Mouse (Mus musculus) embryo, embryonic 10.5 days (tissue): ENCODE data around the gene Dazl.
"Not testable (repeated sequence)": the region's sequence is repeated elsewhere in the genome, so short reads cannot be mapped to it uniquely, and the experiment has no call there.

Experiments
- DNase-seq: peaks from one replicate; pipeline ENCODE4 v3.0.0-alpha.2; 2015; ENCODE audit warnings: low spot score

Gene Dazl

GRCm38 (mm10) chr17:50291485-50292200 lies 1.8 kb downstream of the Dazl start:
- peak; percentile 81 for DNase-seq

GRCm38 (mm10) chr17:50284845-50285244 lies 8.6 kb downstream of the Dazl start:
- no peak for DNase-seq

GRCm38 (mm10) chr17:50261615-50262014 lies 31.8 kb downstream of the Dazl start:
- not testable (repeated sequence) for DNase-seq

DNA sequence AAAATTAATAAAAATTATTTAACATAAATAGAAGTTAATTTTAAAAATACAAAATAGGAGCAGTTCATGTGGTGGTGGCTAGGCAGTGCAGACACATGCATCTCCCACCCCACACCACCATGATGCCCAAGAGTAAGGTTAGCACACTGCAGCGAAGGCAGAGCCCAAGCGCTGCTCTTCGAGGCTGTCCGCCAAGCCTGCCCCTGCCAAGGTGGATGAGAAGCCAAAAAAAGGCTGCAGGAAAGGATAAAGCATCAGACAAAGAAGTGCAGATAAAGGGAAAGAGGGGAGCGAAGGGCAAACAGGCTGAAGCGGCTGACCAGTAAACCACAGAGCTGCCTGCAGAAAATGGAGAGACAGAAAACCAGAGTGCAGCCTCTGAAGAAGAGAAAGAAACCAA lies 32.6 kb downstream of the Dazl start:
- no peak for DNase-seq

- no peak for DNase-seq
Measured at GRCm38 (mm10) chr17:50246605-50247004, 46.8 kb downstream of the Dazl start.

DNA sequence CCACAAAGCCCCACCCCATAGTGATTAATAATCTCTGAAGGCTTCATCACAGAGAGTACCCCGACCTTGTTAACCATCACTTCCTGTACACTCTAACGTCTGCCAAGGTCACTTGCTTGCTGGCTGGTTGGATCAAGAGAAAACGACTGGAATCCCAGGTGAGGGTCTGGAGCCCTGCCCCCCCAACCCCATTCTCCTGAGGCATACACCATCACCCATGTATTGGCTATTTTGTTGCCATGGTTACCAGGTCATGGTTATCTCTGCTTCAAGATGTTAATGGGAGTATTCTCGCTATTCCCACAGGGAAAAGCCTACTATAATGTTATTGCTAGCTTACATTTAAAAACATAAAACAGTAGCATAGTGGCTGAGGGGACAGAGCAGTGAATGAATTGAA lies 48.8 kb downstream of the Dazl start:
- DNase-seq, result no peak

GRCm38 (mm10) chr17:50243326-50243725 lies 50.1 kb downstream of the Dazl start:
- DNase-seq, result no peak

DNA sequence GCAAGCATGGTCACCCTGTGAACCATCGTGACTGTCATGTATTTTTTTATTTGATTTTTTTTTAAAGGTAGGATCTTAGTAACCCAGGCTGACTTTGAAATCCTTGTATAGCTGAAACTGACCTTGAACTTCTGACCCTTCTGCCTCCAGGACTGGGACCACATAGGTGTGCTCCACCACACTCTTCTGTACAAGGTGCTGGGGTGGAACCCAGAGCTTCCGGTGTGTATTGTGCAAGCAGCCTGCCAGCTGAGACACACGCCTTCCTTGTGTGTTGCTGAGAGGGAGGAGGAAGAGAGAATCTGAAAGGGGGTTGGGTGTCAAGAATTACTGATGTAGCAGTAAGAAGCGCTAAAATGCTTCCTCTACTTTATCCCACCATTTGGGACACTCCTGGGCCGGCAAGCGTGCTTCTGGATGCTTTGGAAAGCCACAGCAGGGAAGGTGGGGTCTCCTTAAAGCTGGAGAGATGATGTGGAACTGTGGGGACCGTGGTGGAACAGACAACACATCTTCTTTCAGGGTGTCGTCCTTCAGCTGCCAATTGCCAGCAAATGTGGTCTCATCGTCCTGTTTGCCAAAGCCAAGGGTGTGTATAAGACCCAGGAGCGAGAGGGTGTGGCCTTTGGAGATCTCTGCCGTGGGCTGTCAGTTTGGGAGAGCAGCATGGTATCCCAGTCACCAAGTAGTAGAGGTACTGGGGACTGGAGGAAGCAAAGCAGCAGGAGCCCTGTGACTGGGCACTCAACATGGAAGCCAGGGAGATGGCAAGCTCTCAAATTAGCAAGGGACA lies 55.4 kb downstream of the Dazl start:
- no peak for DNase-seq

DNA sequence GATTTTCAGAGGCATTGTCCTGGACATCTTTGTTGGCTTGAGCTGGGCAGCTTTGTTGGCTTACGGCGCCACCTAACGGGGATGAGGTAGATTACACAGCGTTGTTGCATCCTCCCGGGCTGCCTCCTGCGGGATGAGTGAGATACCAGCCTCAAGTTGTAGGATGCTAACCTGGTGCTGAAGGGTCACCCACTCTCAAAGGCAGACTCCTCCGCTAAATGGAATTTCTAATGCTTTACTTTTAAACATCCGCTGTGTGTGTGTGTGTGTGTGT lies 56.1 kb downstream of the Dazl start:
- DNase-seq, result peak; percentile 90

- peak; percentile 75 for DNase-seq
Measured at GRCm38 (mm10) chr17:50236702-50237435, 56.6 kb downstream of the Dazl start.

DNA sequence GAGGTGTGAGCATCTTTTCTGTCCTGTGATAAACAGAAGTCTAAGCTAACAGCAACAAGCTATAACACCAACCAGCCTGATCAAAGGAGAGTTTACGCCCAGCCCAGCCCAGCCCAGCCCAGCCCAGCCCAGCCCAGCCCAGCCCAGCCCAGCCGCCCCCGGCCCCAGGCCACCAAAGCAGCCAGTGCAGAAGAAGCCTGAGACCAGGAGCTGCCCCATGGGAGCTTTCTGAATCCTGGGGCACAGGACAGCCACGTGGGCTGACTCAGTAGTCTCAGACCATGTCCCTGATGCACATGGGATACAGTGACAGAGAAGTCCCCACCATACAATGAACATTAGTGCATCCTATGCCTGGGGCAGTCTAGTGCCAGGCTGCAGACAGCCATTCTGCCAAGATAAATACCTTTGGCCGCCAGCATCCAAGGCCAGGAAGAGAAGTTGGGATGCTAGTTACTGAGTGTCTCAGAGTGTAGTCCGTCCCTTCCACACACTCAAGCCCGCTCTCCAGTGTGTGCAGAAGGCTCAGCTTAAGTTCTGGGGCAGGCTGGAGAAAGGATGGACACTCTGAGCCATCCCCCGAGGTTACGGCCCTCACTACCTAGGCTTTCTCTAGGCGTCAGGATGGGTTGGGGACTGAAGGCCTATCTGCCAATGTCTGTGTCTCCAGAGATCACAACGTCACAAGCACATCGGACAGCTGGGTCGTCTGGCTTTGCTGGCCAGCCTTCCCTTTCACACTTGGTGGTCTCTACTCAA lies 57.3 kb downstream of the Dazl start:
- DNase-seq, result peak; percentile 23

- no peak for DNase-seq
Measured at GRCm38 (mm10) chr17:50233956-50234355, 59.5 kb downstream of the Dazl start.

DNA sequence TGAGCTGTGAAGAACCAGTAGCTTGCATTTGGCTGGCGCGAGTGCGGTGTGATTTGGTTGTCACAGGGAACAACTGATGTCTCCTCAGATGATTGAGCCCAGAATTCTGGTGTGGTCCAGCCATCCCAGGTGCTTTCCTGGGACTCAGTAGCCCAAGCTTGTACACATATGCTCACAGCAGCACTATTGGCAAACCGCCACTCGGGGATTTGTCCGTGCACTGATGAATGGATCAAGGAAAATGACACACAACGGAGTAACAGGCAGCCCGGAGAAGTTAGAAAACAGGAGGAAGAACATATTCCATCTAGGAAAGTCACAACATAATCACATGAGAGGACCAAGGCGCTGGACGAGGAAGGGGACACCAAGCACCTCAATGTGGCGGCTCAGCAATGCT lies 60.6 kb downstream of the Dazl start:
- no peak for DNase-seq

- no peak for DNase-seq
Measured at GRCm38 (mm10) chr17:50231206-50231605, 62.2 kb downstream of the Dazl start.

DNA sequence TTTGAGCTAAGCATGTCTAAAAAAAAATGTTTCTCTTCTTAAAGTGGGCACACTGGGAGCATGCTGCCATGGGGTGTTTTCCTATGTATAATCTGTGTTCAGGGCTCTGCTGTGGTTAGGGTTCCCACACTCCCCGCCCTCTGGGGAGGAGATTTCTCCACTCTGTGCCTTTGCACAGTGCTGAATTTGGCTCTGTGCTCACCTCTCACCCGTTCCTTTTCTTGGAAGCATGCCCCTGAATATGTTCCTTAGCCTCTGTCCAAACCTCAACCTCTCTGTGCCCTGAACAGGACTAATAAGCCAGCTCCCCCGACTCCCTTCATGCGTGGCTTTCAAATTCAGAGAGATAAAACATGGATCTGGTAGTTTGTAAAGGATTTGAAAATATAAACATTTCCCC lies 63.9 kb downstream of the Dazl start:
- DNase-seq, result no peak
